Mouse (Mus musculus): ENCODE results near the gene Hoxa9.

Gene Hoxa9

GRCm38 (mm10) chr6:52227470-52228222 is 3.2 kb downstream of the Hoxa9 start:
- DNase-seq, result no peak

GRCm38 (mm10) chr6:52226569-52227257 is 4.2 kb downstream of the Hoxa9 start:
- no peak for DNase-seq

GRCm38 (mm10) chr6:52225612-52226568 is 5.0 kb downstream of the Hoxa9 start:
- peak; percentile 7 for DNase-seq

GRCm38 (mm10) chr6:52224895-52225611 is 5.8 kb downstream of the Hoxa9 start:
- DNase-seq, result no peak

DNA sequence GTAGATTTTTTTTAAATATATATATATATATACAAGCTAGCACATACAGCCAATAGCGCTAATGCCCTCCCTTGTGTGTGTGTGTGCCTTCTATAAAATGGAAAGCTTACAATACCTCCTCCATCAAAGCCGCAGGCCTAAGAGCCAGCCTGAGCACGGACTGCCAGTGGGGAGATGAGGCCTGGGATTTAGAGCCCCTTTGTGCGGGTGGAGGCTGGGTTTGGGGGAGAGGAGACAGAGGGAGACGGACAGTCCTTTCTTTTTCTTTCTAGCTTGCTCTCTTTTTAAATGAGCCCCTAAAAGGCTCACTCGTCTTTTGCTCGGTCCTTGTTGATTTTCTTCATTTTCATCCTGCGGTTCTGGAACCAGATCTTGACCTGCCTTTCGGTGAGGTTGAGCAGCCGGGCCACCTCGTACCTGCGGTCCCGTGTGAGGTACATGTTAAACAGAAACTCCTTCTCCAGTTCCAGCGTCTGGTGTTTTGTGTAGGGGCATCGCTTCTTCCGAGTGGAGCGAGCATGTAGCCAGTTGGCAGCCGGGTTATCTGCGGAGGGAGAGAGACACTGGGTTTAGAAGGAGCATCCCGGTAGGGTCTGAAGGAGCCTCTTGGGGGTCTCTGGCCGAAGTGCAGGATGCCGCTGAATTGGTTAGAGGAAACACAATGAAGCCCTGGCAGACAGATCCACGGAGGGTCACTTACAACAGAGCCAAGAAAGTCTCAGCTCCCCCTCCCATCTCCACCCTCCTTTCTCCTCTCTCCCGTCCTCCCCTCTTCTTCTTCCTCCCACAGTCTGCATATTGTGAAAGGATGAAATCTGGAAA is 6.7 kb downstream of the Hoxa9 start:
- no peak for DNase-seq

GRCm38 (mm10) chr6:52222729-52223128 is 8.2 kb downstream of the Hoxa9 start:
- DNase-seq, result no peak

GRCm38 (mm10) chr6:52221993-52222685 is 8.8 kb downstream of the Hoxa9 start:
- DNase-seq, result no peak

GRCm38 (mm10) chr6:52221337-52221992 is 9.4 kb downstream of the Hoxa9 start, which contains the start of gene Hoxa7:
Gene Hoxa7, minus strand, starts transcription at chr6:52221854.
- peak; percentile 84 for DNase-seq

DNA sequence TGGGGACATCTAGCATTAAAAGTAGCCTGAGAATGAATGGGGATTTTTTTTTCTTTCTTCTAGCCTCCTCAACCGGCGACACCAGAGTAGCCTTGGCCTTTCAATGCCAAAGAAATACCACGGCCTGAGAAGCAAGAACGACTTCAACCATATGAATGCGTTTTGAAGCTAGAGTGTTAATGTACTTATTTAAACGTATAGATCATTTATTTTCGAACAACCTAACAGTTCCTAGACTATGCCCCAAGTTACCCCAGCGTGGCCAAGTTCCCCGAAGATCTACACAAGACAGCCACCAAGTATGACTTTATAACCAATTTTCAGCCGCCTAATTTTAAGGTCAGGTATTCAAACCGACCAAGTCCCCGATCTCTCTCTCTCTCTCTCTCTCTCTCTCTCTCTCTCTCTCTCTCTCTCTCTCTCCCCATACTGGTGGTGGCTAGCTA is 10.0 kb downstream of the Hoxa9 start:
- DNase-seq, result no peak

DNA sequence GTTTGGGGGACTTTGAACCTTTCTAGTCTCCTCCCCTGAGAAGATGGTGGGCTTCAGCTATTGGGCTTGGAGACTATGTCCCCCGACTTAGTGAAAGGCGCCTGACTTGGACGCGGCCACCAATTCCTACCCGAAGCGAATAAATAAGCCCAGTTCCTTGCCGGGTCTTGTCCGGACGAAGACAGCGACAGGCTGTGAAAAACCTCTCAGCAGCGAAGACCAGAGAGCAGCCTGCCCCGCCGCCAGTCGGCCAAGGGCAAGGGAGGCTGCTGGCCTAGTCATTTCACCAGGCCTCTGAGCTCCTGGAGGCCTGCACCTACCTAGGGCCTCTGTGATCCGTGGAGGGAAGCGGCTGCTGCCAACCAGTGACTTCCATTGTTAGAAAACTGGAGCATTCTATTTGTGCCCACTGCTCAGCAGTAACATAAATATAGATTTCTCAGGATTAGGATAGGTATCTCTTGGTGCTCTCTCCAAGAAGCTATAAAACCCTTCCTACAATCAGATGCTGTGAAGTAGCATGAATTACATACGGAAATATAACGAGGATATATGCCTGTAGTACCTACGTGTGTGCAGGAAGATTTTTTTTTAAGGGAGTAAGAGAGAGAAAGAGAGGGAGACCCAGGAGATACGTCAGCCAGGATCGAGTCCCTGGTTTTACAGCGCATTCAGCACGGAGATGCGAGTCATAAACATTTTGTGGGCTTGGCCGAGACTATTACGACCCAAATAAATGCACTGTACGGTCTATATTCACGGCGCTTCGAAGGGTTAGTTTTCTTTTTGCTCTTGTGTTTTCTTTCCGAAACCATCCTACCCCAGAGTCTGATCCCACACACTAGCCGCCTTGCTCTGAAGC is 10.7 kb downstream of the Hoxa9 start:
- DNase-seq, result peak; percentile 25

DNA sequence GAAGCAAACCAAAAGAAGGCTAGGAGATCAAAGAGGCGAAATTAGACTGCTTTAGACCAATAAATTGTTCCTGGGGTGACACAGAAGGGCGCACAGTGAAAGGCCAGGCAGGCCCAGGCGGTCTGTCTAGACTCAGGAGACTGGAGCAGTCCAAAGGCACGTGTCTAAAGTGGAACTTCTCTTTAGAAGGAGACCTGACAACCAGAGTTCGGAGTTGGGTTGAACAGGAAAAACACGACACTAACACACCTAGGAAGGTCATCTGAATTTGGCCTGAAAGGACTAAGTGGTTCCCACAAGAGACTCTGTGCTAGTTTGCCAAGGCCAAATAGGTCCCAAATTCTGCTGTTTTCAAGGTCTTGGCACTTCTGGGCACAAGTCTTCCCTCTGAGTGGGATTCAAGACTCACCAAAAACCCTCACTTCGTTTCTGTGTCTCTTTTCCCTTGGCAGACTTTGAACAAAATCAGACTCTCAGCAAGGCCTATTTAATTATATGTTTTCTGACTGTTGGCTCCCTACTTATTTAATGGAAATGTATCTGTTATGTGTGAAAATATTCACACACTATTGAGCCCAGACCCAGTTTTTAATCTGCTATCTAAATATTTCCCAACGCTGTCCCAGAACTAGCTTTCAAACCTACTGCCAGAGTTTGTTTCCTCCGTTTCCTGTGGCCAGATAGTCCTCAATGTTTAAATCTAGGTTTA is 11.5 kb downstream of the Hoxa9 start:
- DNase-seq, result no peak

DNA sequence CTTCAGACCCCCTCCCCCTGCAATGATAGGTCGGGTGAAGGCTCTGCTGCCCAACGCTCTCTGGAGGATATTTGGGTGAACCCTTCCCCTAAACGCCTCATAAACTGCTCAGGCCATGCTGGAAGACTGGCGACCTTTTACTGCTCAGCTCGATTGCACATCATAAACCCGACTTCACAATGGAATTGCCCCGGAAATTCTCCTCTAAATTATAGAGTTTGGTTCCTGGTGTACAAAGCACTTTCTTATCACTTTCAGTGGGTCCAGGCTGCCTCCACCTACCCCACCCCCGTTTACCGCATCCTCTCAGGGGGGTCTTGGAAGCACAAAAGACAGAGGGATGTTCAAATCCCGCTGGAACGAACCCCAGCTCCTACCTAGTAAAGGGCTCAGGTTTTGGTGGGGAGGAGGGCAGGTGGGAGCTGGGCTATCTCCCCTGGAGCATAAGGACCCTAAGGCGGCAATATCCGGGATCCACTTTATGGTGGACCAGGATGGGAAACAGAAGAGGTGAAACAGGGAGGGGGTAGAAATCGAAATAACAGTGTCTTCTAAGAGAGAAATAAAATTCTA is 12.2 kb downstream of the Hoxa9 start:
- no peak for DNase-seq

GRCm38 (mm10) chr6:52217895-52218642 is 12.8 kb downstream of the Hoxa9 start:
- no peak for DNase-seq

- DNase-seq, result peak; percentile 76
Measured at GRCm38 (mm10) chr6:52217459-52217768, 13.5 kb downstream of the Hoxa9 start.

DNA sequence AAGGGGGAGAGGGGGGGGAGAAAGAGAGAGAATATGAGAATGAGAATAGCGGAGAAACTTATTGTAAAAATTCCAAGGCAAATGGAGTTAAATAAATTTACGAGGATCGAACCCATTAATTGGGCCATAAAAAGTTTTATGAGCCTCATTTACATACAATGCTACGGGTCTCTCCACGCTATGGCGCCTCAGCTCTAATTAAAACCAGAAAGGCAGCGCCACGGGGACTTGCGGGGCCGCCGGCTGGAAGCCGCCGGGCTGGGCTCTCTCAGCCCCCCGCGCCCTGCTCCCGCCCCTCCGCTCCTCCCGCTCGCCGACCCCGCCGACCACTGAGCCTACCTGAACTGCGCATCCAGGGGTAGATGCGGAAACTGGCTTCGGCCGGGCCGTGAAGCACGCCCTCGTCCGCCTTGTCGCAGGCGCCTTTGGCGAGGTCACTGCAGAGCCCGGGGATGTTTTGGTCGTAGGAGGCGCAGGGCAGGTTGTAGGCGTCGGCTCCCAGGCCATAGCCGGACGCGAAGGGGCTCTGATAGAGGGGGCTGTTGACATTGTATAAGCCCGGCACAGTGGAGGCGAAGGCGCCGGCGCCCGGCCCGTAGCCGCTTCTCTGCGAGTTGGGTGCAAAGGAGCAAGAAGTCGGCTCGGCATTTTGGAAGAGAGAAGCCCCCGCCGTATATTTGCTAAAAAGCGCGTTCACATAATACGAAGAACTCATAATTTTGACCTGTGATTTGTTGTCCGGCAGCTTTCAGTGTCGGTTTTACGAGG is 14.0 kb downstream of the Hoxa9 start:
- no peak for DNase-seq

- DNase-seq, result no peak
Measured at GRCm38 (mm10) chr6:52215771-52216535, 14.9 kb downstream of the Hoxa9 start.
